Mouse (Mus musculus): ENCODE results near the gene Rimbp2.

DNA sequence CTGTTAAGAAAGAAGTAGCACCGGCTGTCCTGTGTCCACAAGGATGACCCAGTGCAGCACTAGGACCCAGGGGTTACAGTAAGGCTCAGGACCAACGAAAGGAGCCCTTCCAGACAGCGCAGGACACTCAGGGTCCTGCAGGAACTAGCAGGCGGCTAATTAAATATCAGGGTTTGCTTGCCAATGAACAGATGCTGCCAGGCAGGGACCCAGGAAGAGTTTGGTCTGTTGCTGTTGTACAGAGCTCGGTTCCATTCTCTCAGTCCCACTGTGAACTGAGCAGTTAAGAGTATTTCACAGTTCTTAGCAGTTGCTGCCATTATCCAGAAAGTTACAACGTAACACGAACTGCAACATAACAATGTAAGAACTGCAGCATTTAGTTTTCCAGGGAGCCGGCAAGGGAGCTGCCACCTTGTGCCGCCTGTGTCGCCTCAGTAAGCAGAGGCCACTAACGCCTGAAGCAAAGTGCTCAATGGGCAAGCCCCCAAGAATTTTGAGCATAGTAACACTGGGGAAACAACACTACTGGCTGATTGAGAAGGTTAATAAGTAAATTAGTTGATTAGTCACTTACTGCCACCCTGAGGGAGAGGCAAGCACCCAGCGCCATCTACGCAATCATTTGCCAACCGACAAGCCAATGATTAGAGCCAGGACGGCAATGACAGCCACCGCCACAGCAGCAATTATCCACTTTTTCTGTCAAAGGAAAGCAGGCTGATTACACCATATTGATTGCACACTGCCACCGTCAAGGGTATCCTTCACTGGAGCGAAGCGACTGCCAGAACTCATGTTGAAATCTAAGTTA lies 34.1 kb upstream of the Rimbp2 start:
- no peak for TF ChIP-seq CTCF (IDR thresholded peaks at IDR 0.05; ENCODE audit: control insufficient read depth, insufficient read depth, insufficient replicate concordance, low read depth, low read length)
- no peak for TF ChIP-seq POLR2A (IDR thresholded peaks at IDR 0.05; ENCODE audit: control insufficient read depth, low read depth, low read length)

All from testis, adult 2 months (tissue).